Mouse (Mus musculus): Measurements from ENCODE around the gene Prph.
A peak's percentile ranks its signal among the peaks of the same experiment; 100 is the strongest.

Gene Prph

GRCm38 (mm10) chr15:99098493-99098861, 43.5 kb downstream of the Prph start:
- DNase-seq (ENCODE audit: low spot score) = no peak

- peak; percentile 60 for DNase-seq (ENCODE audit: low spot score)
These were observed 44.2 kb downstream of the Prph start for GRCm38 (mm10) chr15:99099139-99099556.

GRCm38 (mm10) chr15:99099984-99100383, 45.0 kb downstream of the Prph start:
- no peak for DNase-seq (ENCODE audit: low spot score)

- no peak for DNase-seq (ENCODE audit: low spot score)
These were observed 50.3 kb downstream of the Prph start for GRCm38 (mm10) chr15:99105238-99105637.

DNA sequence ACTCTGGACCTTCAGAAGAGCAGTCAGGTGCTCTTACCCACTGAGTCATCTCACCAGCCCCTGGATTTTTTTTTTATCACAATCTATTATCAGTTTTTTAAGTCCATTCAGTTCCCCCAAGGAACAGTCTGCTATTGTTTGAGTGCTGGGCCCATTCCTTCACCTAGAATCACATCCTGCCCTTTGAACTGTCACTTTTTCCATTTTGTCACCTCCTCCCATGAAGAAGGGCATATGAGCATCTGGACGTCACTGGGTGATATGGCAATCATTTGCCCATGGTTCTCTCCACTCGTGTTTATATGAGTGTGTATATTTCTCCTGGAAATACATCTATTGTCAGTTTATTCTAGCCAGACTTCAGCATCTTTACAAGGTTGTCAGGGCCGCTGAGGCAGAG, 52.9 kb downstream of the Prph start:
- no peak for DNase-seq (ENCODE audit: low spot score)
